Mouse (Mus musculus) midbrain, embryonic 11.5 days (tissue): ENCODE data around the gene Pi4ka. TPM values are rescaled to one million over a fixed set of nuclear protein-coding genes. Genes with fewer than 3 reads are reported as not detected.
"Not testable (repeated sequence)": the region's sequence is repeated elsewhere in the genome, so short reads cannot be mapped to it uniquely, and the experiment has no call there.

ENCODE experiments used
- ATAC-seq: fragments of 200-750 bp; cut with Nextera tagmentation; 2 replicates; pipeline ENCODE4 v1.8.0; 2017; ENCODE audit warnings: moderate TSS enrichment, moderate library complexity; ENCODE audit not compliant: low FRiP score
- DNase-seq: peaks from one replicate; pipeline ENCODE4 v3.0.0; 2015; ENCODE audit warnings: low spot score; ENCODE audit errors: missing footprints
- H3K27ac ChIP-seq: fragments of 300-500 bp; sonication (generic); 2 replicates; pipeline ENCODE4 v1.5.1; 2014; ENCODE audit warnings: low read depth, low read length
- H3K27me3 ChIP-seq: fragments of 300-500 bp; sonication (generic); 2 replicates; pipeline ENCODE4 v1.6.1; 2014; ENCODE audit warnings: mild to moderate bottlenecking, low read length, moderate library complexity, mixed read lengths; ENCODE audit not compliant: control insufficient read depth, insufficient read depth
- H3K36me3 ChIP-seq: fragments of 300-500 bp; sonication (generic); 2 replicates; pipeline ENCODE4 v1.6.1; 2014; ENCODE audit warnings: mild to moderate bottlenecking, low read length, moderate library complexity, mixed read lengths; ENCODE audit not compliant: control insufficient read depth, insufficient read depth
- H3K4me1 ChIP-seq: fragments of 300-500 bp; sonication (generic); 2 replicates; pipeline ENCODE4 v1.6.1; 2014; ENCODE audit warnings: low read length; ENCODE audit not compliant: control insufficient read depth, insufficient read depth
- H3K4me2 ChIP-seq: fragments of 300-500 bp; sonication (generic); 2 replicates; pipeline ENCODE4 v1.6.1; 2014; ENCODE audit warnings: mild to moderate bottlenecking, moderate library complexity
- H3K4me3 ChIP-seq: fragments of 300-500 bp; sonication (generic); 2 replicates; pipeline ENCODE4 v1.5.1; 2014; ENCODE audit warnings: low read depth, low read length
- H3K9ac ChIP-seq: fragments of 300-500 bp; sonication (generic); 2 replicates; pipeline ENCODE4 v1.6.1; 2014; ENCODE audit warnings: low read length
- H3K9me3 ChIP-seq: fragments of 300-500 bp; sonication (generic); 2 replicates; pipeline ENCODE4 v1.6.1; 2016; ENCODE audit warnings: low read length; ENCODE audit not compliant: control insufficient read depth
- WGBS: fragments of 180-500 bp; shearing (Covaris S2); extraction: QIAGEN DNeasy Blood & Tissue Kit; methylation state at CpG from one replicate; pipeline ENCODE4 v1.1.7; 2014; 5-methylcytosine and 5-hydroxymethylcytosine counted together
- polyA plus RNA-seq: library from polyadenylated mRNA; unstranded; fragments of >200 nt; fragmentation: Nextera tagmentation; extraction: Ambion mirVana; gene quantifications from 2 replicates; pipeline ENCODE4 v1.2.1, GENCODE M21; 2014

The Pi4ka gene
- polyA plus RNA-seq, 1 experiment from 2014 or later: 40.1 TPM

DNA sequence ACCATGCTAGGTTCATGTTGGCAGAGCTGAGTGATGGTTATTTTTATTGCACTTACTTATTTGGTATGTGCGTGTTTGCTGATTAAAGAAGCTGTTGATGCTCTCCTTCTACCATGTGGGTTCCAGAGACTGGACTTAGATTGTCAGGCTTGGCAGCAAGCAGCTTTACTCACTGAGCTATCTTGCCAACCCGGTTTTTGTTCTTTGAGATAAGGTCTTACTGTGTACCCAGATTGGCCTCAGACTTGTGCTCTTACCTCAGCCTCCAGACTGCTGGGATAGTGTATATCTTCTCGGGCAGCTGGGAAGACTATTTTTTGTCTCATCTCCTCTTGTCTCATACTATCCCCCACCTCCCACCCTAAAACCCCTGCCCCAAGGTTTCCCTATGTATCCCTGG, 168.5 kb downstream of the Pi4ka start:
- peaks cover 16% of the 10 kb centered on the region for H3K4me1 ChIP-seq
- no peak overlapping the region for H3K4me3 ChIP-seq
- DNase-seq (no peak), ATAC-seq (no peak)
- no peak overlapping the region for H3K9ac ChIP-seq
- H3K27ac ChIP-seq: no peak overlapping the region
- no peak overlapping the region for H3K4me2 ChIP-seq
- no peaks in the 10 kb centered on the region for H3K27me3 ChIP-seq
- WGBS: 86% methylated on average over 3 of the region's 3 CpGs
- no peaks in the 10 kb centered on the region for H3K9me3 ChIP-seq
- H3K36me3 ChIP-seq: no peaks in the 10 kb centered on the region

GRCm38 (mm10) chr16:17234916-17235665, 171.0 kb downstream of the Pi4ka start:
- H3K4me1 ChIP-seq: peaks cover 18% of the 10 kb centered on the region
- DNase-seq (no peak), ATAC-seq (no peak)
- H3K9ac ChIP-seq: peak overlapping the region; percentile 92
- H3K36me3 ChIP-seq: no peaks in the 10 kb centered on the region
- H3K4me2 ChIP-seq: peak overlapping the region; percentile 90
- 74% methylated on average over 9 of the region's 9 CpGs for WGBS
- H3K27me3 ChIP-seq: no peaks in the 10 kb centered on the region
- peak overlapping the region; percentile 83 for H3K4me3 ChIP-seq
- no peak overlapping the region for H3K27ac ChIP-seq
- H3K9me3 ChIP-seq: no peaks in the 10 kb centered on the region

GRCm38 (mm10) chr16:17234499-17234895, 171.6 kb downstream of the Pi4ka start:
- H3K9ac ChIP-seq: peak overlapping the region; percentile 92
- no peaks in the 10 kb centered on the region for H3K27me3 ChIP-seq
- H3K4me1 ChIP-seq: peaks cover 18% of the 10 kb centered on the region
- H3K4me2 ChIP-seq: peak overlapping the region; percentile 90
- no peak for DNase-seq
- peak overlapping the region; percentile 83 for H3K4me3 ChIP-seq
- peak overlapping the region; percentile 89 for H3K27ac ChIP-seq
- H3K36me3 ChIP-seq: no peaks in the 10 kb centered on the region
- ATAC-seq: no peak
- H3K9me3 ChIP-seq: no peaks in the 10 kb centered on the region; the same call in 1 of the 2 replicates
- WGBS: 3% methylated on average over 12 of the region's 12 CpGs

DNA sequence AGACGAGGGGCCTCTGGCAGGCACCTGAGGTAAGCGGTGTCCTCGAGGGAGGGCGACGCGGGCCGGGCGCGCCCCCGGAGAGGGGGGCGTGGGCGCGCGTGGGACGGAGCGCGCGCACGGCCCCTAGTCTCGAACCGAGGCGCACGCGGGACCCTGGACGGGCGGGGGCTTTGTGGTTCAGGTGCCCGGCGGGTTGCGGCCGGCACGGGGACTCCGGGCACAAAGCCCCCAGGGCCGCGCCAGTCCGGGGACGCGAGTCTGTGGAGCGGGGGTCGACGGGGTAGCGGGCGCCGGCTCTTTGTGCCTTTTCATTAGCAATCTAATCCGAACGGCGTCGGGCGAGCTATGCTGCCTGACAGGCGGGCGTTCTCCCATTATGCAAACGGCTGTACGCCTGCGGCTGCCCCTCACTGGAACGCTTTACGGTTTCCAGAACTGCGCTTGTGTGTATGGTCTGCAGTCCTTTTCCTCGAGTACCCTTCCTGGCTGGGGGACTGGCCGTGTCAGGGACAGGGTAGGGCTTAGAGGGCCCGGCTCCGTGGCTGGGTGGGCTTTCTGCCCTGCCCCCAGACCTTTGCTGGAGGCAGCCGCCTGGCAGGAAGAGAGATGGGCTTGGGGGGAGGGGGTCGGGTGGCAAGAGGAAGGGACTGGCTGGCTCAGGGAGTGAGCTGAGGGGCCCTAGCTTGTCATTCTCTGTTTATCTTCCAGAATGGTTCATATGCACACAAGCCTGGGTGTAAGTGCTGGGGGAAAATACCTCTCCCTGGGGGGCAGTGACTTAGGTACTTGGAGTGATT, 172.2 kb downstream of the Pi4ka start:
- Histone ChIP-seq H3K4me1 (peaks cover 18% of the 10 kb centered on the region), H3K4me3 (peak overlapping the region; percentile 83), H3K27ac (peak overlapping the region; percentile 89), H3K9me3 (no peaks in the 10 kb centered on the region; the same call in 1 of the 2 replicates), H3K4me2 (peak overlapping the region; percentile 90), H3K9ac (peak overlapping the region; percentile 92), H3K27me3 (no peaks in the 10 kb centered on the region), H3K36me3 (no peaks in the 10 kb centered on the region)
- peak; percentile 98 for DNase-seq
- WGBS: under 1% methylated on average over 58 of the region's 62 CpGs
- ATAC-seq: peak; percentile 75

DNA sequence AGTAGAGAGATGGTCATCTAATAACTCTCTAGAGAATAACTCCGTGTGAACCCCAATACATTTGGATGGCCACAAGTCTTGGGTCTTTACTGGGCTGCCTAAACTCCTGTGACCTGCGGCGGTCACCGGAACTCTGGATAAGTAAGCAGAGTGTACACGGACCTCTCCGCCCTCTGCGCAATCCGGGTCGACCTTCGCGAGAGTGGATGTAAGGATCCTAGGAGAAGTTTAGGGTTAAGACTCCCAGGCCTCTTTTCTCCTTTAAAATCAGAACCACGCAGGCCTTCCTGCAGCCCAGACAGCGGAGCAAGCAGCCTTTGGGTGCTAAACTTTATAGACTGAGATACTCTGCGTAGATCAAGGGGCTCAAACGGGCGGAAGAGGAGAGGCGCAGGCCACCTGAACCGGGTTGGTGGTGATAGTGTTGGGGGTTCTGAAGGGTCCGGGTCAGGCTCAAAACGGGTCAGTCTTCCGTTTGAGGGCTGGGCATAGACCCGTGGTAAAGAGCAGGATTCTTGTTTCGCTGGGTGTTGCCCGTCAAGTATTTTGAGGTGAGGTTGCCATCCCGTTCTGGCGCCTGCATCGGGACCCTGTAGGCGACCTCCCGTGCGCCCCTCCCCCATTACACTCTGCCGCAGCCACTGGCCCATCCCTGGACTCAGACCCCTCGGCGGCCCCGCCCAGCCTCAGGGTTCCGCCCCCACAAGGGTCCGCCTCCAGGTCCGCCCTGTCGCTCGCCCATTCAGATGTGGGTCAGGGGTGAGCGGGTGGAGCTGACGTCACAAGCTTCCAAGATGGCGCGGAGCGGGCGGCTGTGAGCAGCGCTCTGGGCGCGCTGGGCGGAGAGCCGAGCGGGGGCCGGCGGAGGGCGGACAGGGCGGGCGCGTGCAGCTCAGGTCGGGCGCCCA, 173.1 kb downstream of the Pi4ka start, which contains the start of gene Hic2:
Hic2 (plus strand) TSS at position 779 of the 908 bp plus-strand sequence.
- Histone ChIP-seq H3K27ac (peak within 1 kb of the TSS; percentile 89), H3K4me1 (peaks cover 18% of the 10 kb centered on the region), H3K36me3 (no peaks in the 10 kb centered on the region), H3K4me2 (peak within 1 kb of the TSS; percentile 90), H3K9ac (peak within 1 kb of the TSS; percentile 92), H3K4me3 (peak within 1 kb of the TSS; percentile 83), H3K9me3 (no peaks in the 10 kb centered on the region; the same call in 1 of the 2 replicates), H3K27me3 (no peaks in the 10 kb centered on the region)
- peak; percentile 98 for ATAC-seq
- DNase-seq: peak; percentile 99
- WGBS: 1% methylated on average over 59 of the region's 59 CpGs

DNA sequence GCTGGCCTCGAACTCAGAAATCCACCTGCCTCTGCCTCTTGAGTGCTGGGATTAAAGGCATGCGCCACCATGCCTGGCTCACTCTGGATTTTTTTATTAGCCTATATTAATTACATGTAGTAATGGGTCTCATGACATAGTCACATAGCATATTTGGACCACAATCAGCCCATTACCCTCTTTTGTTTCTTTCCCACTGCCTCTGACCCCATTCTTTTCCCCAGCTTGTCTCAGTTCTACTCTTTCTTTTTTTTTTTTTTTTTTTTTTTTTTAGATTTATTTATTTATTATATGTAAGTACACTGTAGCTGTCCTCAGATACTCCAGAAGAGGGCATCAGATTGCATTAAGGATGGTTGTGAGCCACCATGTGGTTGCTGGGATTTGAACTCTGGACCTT, 174.6 kb downstream of the Pi4ka start:
- H3K27ac ChIP-seq, H3K36me3 ChIP-seq, H3K4me2 ChIP-seq, H3K9ac ChIP-seq, DNase-seq, ATAC-seq, H3K9me3 ChIP-seq, H3K27me3 ChIP-seq, H3K4me3 ChIP-seq: not testable (repeated sequence)
- WGBS: 89% methylated on average over 2 of the region's 2 CpGs
- H3K4me1 ChIP-seq: peaks cover 18% of the 10 kb centered on the region

Other genes starting within 250 kb of the Pi4ka start
- gene Ube2l3, start 203.7 kb downstream of the Pi4ka start, polyA plus RNA-seq: 429 and 446 TPM in 2 replicates
- gene Rimbp3, start 197.7 kb downstream of the Pi4ka start, polyA plus RNA-seq: 1.2 and 1.7 TPM in 2 replicates
- 10.3 and 10.8 TPM in 2 replicates for gene Hic2, start 172.7 kb downstream of the Pi4ka start, polyA plus RNA-seq
- 6.8 and 7.4 TPM in 2 replicates for gene Tmem191c, start 130.2 kb downstream of the Pi4ka start, polyA plus RNA-seq
- 0.22 and 0.28 TPM in 2 replicates for gene Serpind1, start 74.9 kb downstream of the Pi4ka start, polyA plus RNA-seq
- 7.5 and 8.0 TPM in 2 replicates for gene Snap29, start 328 bp downstream of the Pi4ka start, polyA plus RNA-seq
- 85.5 and 92.2 TPM in 2 replicates for gene Crkl, start 45.7 kb upstream of the Pi4ka start, polyA plus RNA-seq
- gene Aifm3, start 83.3 kb upstream of the Pi4ka start, polyA plus RNA-seq: 1.4 and 3.0 TPM in 2 replicates
- gene Lztr1, start 102.4 kb upstream of the Pi4ka start, polyA plus RNA-seq: 70.5 and 77.2 TPM in 2 replicates
- 46.7 and 47.1 TPM in 2 replicates for gene Thap7, start 124.8 kb upstream of the Pi4ka start, polyA plus RNA-seq
- 0.14 and 0.23 TPM in 2 replicates for gene Lrrc74b, start 154.9 kb upstream of the Pi4ka start, polyA plus RNA-seq
- 0.41 and 0.86 TPM in 2 replicates for gene P2rx6, start 155.6 kb upstream of the Pi4ka start, polyA plus RNA-seq
- 1.5 and 2.0 TPM in 2 replicates for gene Slc7a4, start 176.9 kb upstream of the Pi4ka start, polyA plus RNA-seq
- gene Smpd4, start 213.0 kb upstream of the Pi4ka start, polyA plus RNA-seq: 41.1 and 46.5 TPM in 2 replicates
- gene Ccdc74a, start 240.2 kb upstream of the Pi4ka start, polyA plus RNA-seq: 4.8 and 5.4 TPM in 2 replicates